Mouse (Mus musculus) heart, embryonic 14.5 days (tissue): ENCODE measurements at regions not wholly inside any gene's neighbourhood (a gene's known extent, or its start where the extent isn't known, plus 50 kb on each side); places are given as distances from the start of the nearest gene placed in this dataset.

Experiments
- ATAC-seq: fragments of 200-750 bp; cut with Nextera tagmentation; 2 replicates; pipeline ENCODE4 v1.8.0; 2017; ENCODE audit warnings: low read depth, moderate TSS enrichment; ENCODE audit not compliant: insufficient number of reproducible peaks, insufficient read depth, low FRiP score
- H3K27ac ChIP-seq, 2 experiments: fragments of 200-500 bp in 1 of 2; fragments of 300-500 bp in 1 of 2; sonication (generic) in 1 of 2; replicated peaks in 1 of 2; 2 replicates each; pipeline ENCODE4 v1.5.1; 2012 to 2014; ENCODE audit warnings: low read depth in 2 of 2, low read length in 2 of 2, control low read depth in 1 of 2, mild to moderate bottlenecking in 1 of 2, mixed read lengths in 1 of 2; ENCODE audit not compliant: control insufficient read depth in 1 of 2, insufficient read depth in 1 of 2
- H3K27me3 ChIP-seq: fragments of 300-500 bp; sonication (generic); 2 replicates; pipeline ENCODE4 v1.6.1; 2014; ENCODE audit warnings: mild to moderate bottlenecking, low read length, control low read depth; ENCODE audit not compliant: control insufficient read depth, insufficient read depth
- H3K36me3 ChIP-seq: fragments of 300-500 bp; sonication (generic); 2 replicates; pipeline ENCODE4 v1.6.1; 2014; ENCODE audit warnings: mild to moderate bottlenecking, control low read depth, low read length, mixed read lengths; ENCODE audit not compliant: control insufficient read depth, insufficient read depth
- H3K4me1 ChIP-seq, 2 experiments: fragments of 200-500 bp in 1 of 2; fragments of 300-500 bp in 1 of 2; sonication (generic) in 1 of 2; 2 replicates each; pipeline ENCODE4 v1.6.1; 2012 to 2014; ENCODE audit warnings: low read length in 2 of 2, control low read depth in 1 of 2, mixed read lengths in 1 of 2; ENCODE audit not compliant: control insufficient read depth in 2 of 2, insufficient read depth in 2 of 2
- H3K4me2 ChIP-seq: fragments of 300-500 bp; sonication (generic); 2 replicates; pipeline ENCODE4 v1.6.1; 2014; ENCODE audit warnings: mild to moderate bottlenecking, low read length
- H3K4me3 ChIP-seq, 2 experiments: fragments of 200-500 bp in 1 of 2; fragments of 300-500 bp in 1 of 2; sonication (generic) in 1 of 2; 2 replicates each; pipeline ENCODE4 v1.5.1; 2012 to 2014; ENCODE audit warnings: low read length in 2 of 2, mild to moderate bottlenecking in 2 of 2, control low read depth in 1 of 2, low read depth in 1 of 2, moderate library complexity in 1 of 2; ENCODE audit not compliant: control insufficient read depth in 1 of 2, insufficient read depth in 1 of 2
- H3K9ac ChIP-seq: fragments of 300-500 bp; sonication (generic); 2 replicates; pipeline ENCODE4 v1.6.1; 2014; ENCODE audit warnings: mild to moderate bottlenecking, low read length
- H3K9me3 ChIP-seq: fragments of 300-500 bp; sonication (generic); 2 replicates; pipeline ENCODE4 v1.6.1; 2016; ENCODE audit warnings: low read length, control low read depth; ENCODE audit not compliant: control insufficient read depth
- WGBS: fragments of 180-500 bp; shearing (Covaris S2); extraction: QIAGEN DNeasy Blood & Tissue Kit; methylation state at CpG from one replicate; pipeline ENCODE4 v1.1.7; 2014; 5-methylcytosine and 5-hydroxymethylcytosine counted together

DNA sequence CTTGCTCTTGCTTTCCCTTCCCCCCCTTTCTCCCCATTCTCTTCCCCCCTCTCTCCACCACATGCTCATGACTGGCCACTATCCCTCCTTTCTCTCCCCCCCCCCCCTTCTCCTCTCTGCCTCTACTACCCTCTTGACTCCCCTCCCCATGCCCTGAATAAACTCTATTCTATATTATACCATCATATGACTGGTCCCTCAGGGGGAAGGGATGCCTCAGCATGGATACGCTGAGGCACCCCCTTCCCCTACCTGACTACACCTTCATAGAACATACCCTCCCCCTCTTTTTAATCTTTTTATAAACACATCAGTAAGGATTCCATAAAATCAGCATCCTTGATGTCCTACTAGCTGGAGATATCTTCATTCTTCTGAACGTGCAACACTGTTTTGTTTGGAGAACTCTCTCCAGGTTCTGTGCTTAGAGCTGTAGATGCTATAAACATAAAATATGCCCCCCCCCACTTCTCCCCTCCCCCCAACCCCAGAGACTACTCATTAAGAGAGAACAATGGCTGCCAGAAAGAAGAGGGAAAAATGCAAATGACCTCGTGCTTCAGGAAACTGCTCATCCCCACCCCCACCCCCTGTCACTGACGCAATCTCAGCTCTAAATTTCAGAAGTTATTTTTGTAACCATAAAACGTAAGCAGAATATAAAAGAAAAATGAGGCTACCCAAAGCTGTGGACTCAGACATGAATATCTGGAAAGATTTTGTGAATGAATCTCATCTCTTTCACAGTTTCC lies 102.3 kb downstream of the Pja2 start:
- Histone ChIP-seq H3K9ac (no peak overlapping the region), H3K4me1 (no peaks in the 10 kb centered on the region), H3K36me3 (no peaks in the 10 kb centered on the region), H3K4me2 (no peak overlapping the region), H3K27me3 (no peaks in the 10 kb centered on the region), H3K9me3 (no peaks in the 10 kb centered on the region), H3K27ac (no peak overlapping the region), H3K4me3 (no peak overlapping the region)
- no peak for ATAC-seq
- 57% methylated on average over 5 of the region's 5 CpGs for WGBS

DNA sequence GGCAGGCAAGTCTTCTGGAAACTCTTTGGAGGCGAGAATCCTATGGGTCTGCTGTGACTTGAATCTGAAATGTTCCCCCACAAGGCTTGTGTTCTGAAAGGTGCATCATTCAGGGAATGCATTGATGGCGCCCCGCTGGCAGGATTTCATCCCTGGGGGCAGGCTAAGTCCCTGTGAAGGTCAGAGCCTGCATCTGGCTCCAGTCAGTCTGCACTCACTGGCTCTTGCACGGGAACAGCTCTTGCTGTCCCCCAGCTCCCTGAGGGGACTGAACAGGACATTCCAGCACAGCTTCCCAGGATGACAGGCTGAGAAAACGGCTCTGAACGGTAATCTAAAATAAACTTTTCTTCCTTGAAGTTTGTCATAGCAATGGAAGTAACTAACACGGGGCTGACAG lies 117.1 kb downstream of the Pja2 start:
- no peaks in the 10 kb centered on the region for H3K27me3 ChIP-seq
- ATAC-seq: peak; percentile 81
- 0 out of 2 replicates have a peak overlapping the region, but pooled peaks have one; percentile 2 for H3K4me2 ChIP-seq
- no peak overlapping the region for H3K4me3 ChIP-seq
- no peak overlapping the region for H3K9ac ChIP-seq
- H3K4me1 ChIP-seq: peaks cover 8 to 9% of the 10 kb centered on the region in 2 experiments
- peak overlapping the region; percentile 43 to 51; a peak in 2 of 4 replicates for H3K27ac ChIP-seq
- 11% methylated on average over 7 of the region's 7 CpGs for WGBS
- H3K9me3 ChIP-seq: no peaks in the 10 kb centered on the region
- no peaks in the 10 kb centered on the region for H3K36me3 ChIP-seq

DNA sequence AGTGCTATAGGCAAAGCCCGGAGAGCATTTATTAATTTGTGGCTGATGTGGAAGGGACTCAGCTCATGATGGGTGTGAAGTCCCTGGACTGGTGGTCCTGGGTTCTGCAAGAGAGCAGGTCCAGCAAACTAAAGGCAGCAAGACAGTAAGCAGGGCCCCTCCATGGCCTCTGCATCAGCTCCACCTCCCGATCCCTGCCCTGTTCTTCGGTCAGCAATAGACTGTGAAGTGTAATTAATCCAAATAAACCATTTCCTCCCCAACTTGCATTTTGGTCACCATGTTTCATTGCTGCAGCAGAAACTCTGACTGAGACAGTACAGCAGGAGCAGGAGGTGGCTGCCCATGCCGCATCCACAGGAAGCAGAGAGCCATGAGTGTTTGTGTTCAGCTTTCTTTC lies 118.5 kb downstream of the Pja2 start:
- no peaks in the 10 kb centered on the region for H3K27me3 ChIP-seq
- H3K9ac ChIP-seq: no peak overlapping the region
- no peak for ATAC-seq
- no peak overlapping the region for H3K4me3 ChIP-seq
- no peaks in the 10 kb centered on the region for H3K9me3 ChIP-seq
- 83% methylated on average over 4 of the region's 4 CpGs for WGBS
- H3K4me1 ChIP-seq: peaks cover 9% of the 10 kb centered on the region in 2 experiments
- no peaks in the 10 kb centered on the region for H3K36me3 ChIP-seq
- no peak overlapping the region for H3K4me2 ChIP-seq
- H3K27ac ChIP-seq: no peak overlapping the region

DNA sequence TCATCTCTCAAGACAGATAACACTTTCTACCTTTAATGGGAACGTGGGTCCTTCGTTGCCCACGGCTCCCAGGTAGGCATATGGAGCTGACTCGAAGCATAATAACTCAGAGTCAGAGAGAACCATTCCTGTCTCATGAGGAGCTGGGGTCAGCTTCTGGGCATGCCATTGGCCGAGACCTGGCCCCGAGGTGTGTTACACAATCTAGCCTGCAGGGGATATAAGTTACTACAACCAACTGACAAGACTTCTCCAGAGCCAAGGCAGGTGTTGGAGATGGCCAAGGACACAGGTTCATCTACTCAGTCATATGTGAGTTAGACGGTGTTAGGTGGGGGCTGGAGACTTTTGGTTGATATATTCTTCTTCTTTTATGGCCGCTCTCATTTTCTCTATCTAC lies 120.4 kb downstream of the Pja2 start:
- WGBS: 92% methylated on average over 8 of the region's 8 CpGs

DNA sequence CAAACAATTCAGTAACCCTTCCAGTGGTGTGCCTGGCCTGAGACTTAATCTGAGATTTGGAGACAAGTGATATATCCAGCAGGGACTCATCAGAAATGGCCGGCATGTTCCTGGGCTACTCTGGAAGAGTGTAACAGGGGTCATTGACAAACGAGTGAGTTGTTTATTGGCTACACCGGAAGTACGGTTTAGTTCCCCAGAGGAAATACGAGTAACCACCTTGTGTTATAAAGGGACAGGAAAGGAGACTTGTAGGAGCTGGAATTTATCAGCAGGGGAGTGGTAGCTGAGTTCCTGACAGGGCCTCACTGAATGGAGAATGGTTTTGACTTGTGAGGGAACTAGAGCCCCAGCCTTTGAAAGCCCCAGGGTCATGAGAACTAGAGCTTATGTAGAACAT lies 121.3 kb downstream of the Pja2 start:
- Histone ChIP-seq H3K9me3 (no peaks in the 10 kb centered on the region), H3K27ac (no peak overlapping the region), H3K27me3 (no peaks in the 10 kb centered on the region), H3K9ac (no peak overlapping the region), H3K36me3 (no peaks in the 10 kb centered on the region), H3K4me2 (no peak overlapping the region), H3K4me3 (no peak overlapping the region), H3K4me1 (peaks cover 9 to 11% of the 10 kb centered on the region in 2 experiments)
- WGBS: 47% methylated on average over 5 of the region's 5 CpGs
- no peak for ATAC-seq

More for the DNA sequence above, 120.4 kb downstream of the Pja2 start:
- Histone ChIP-seq H3K9ac (no peak overlapping the region), H3K4me2 (no peak overlapping the region), H3K9me3 (no peaks in the 10 kb centered on the region), H3K27ac (no peak overlapping the region), H3K4me1 (peaks cover 9 to 11% of the 10 kb centered on the region in 2 experiments), H3K4me3 (no peak overlapping the region), H3K27me3 (no peaks in the 10 kb centered on the region), H3K36me3 (no peaks in the 10 kb centered on the region)
- no peak for ATAC-seq

DNA sequence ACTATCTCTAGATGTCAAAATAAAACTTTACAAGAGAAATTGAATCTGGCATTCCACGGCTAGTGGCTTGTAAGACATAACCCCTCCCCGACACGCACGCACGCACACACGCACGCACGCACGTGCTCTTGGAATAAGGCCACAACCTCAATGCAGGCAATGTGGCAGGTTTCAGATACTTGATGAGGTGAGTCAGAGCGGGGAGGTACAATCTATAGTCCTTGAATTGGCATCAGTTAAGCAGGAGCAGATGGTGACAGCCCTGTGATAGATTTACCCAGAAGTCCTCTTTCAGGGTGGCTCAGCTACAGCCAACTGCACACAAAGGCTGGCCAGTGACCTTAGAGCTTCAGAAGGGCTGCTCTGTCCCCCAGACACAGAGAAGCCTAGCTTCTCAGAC lies 122.1 kb downstream of the Pja2 start:
- H3K27ac ChIP-seq: no peak overlapping the region
- 82% methylated on average over 10 of the region's 10 CpGs for WGBS
- H3K9me3 ChIP-seq: no peaks in the 10 kb centered on the region
- no peak overlapping the region for H3K9ac ChIP-seq
- H3K27me3 ChIP-seq: no peaks in the 10 kb centered on the region
- H3K4me3 ChIP-seq: no peak overlapping the region
- peaks cover 8 to 10% of the 10 kb centered on the region in 2 experiments for H3K4me1 ChIP-seq
- H3K4me2 ChIP-seq: no peak overlapping the region
- ATAC-seq: no peak
- no peaks in the 10 kb centered on the region for H3K36me3 ChIP-seq

DNA sequence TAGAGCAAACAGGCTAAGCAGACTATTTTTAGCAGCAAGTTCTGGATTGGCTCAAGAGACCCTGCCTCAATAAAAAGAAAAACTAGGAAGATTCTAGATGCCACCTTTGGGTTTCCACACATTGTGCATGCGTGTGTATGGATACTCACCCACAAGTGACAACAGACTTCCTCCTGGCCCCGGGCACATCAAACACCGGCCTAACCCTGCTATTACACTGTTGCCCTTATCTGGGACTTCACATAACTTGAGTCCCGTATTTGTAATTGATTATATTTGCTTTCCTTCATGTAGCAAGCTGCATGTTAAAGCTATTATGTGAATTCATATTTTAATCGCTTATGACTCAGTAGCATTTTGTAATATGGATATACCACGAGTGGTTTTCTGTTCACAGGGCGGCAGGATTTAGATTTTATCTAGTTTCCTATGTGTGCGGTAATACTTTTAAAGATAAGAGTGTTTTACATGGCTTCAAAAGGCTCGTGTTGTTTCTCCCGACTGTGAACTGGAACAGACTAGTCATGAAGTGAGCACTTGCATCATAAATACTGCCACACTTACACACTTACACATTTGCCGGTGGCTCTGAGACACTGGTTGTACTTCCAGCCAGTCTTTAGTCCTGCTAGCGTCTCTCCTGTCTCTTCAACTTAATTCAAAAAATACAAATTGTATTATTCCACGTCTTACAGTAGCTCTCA lies 123.4 kb downstream of the Pja2 start:
- 66% methylated on average over 13 of the region's 13 CpGs for WGBS
- H3K9me3 ChIP-seq: no peaks in the 10 kb centered on the region
- no peaks in the 10 kb centered on the region for H3K36me3 ChIP-seq
- no peak overlapping the region for H3K9ac ChIP-seq
- H3K4me2 ChIP-seq: no peak overlapping the region
- no peaks in the 10 kb centered on the region for H3K27me3 ChIP-seq
- H3K27ac ChIP-seq: no peak overlapping the region
- no peak for ATAC-seq
- peaks cover 3 to 5% of the 10 kb centered on the region in 2 experiments; a peak in 2 of 4 replicates for H3K4me1 ChIP-seq
- H3K4me3 ChIP-seq: no peak overlapping the region
